Mouse (Mus musculus) myocyte (in vitro differentiated cells): ENCODE measurements around the gene Gm20388.

ENCODE experiments used
- E2F4 ChIP-seq: IDR thresholded peaks from one replicate; pipeline ENCODE4 v1.6.1; 2011; ENCODE audit warnings: mild to moderate bottlenecking, control low read depth, moderate library complexity; ENCODE audit not compliant: insufficient read depth
- MAX ChIP-seq: IDR thresholded peaks from one replicate; pipeline ENCODE4 v1.6.1; 2011; ENCODE audit warnings: low read depth, mild to moderate bottlenecking, control low read depth
- MYOD1 ChIP-seq, 3 experiments: IDR thresholded peaks; one replicate each; pipeline ENCODE4 v1.6.1; 2011; ENCODE audit warnings: control low read depth in 2 of 3, low read depth in 2 of 3, mild to moderate bottlenecking in 2 of 3, moderate library complexity in 1 of 3; ENCODE audit not compliant: insufficient read length in 2 of 3, control insufficient read depth in 1 of 3
- MYOG ChIP-seq, 3 experiments: IDR thresholded peaks; one replicate each; pipeline ENCODE4 v1.6.1; 2011; ENCODE audit warnings: control low read depth in 2 of 3, low read depth in 2 of 3, mild to moderate bottlenecking in 2 of 3; ENCODE audit not compliant: insufficient read length in 2 of 3, control insufficient read depth in 1 of 3, insufficient read depth in 1 of 3
- POLR2A ChIP-seq: IDR thresholded peaks from one replicate; pipeline ENCODE4 v1.6.1; 2011; ENCODE audit warnings: low read depth, mild to moderate bottlenecking, control low read depth, moderate library complexity; ENCODE audit not compliant: insufficient read length
- TCF12 ChIP-seq: IDR thresholded peaks from one replicate; pipeline ENCODE4 v1.6.1; 2011; ENCODE audit warnings: mild to moderate bottlenecking, control low read depth; ENCODE audit not compliant: poor library complexity, insufficient read depth, severe bottlenecking
- USF1 ChIP-seq: IDR thresholded peaks from one replicate; pipeline ENCODE4 v1.6.1; 2011; ENCODE audit warnings: low read depth, mild to moderate bottlenecking, control low read depth, moderate library complexity

DNA sequence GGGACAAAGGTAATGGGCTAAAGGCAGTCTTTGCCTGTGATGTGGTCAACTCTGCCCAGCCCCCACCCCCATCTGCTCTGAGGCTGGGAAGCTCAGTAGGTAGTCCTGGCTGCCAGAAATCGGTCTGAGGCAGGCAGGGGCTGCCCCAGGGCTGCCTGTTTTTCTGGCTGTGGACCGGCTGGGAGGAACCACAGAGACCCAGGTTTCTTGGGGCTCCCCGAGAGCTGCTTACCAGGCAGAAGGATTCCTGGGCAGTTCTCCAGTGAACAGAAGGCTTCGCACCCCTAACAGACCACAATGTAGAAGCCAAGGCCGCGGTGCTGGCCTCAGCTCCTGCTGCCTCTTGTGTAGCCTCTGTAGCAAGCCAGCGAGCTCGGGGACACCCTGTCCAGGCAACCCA is 2239.0 kb downstream of the Gm20388 start:
- TF ChIP-seq POLR2A (no peak), USF1 (no peak), MYOG (IDR thresholded peaks at IDR 0.05; ENCODE audit: control insufficient read depth in 1 of 3, insufficient read depth in 1 of 3, insufficient read length in 2 of 3, low read depth in 2 of 3) (no peak), MAX (no peak), E2F4 (no peak), MYOD1 (IDR thresholded peaks at IDR 0.05; ENCODE audit: control insufficient read depth in 1 of 3, insufficient read length in 2 of 3, low read depth in 2 of 3) (no peak), TCF12 (no peak)
